Mouse (Mus musculus) layer of hippocampus, adult 9-11 months (tissue): Measurements from ENCODE around the gene Lsm4.

Source experiments
- DNase-seq: peaks from one replicate; pipeline ENCODE4 v3.0.0; 2022

Lsm4 gene

GRCm38 (mm10) chr8:70680039-70680438 lies 7.0 kb downstream of the Lsm4 start:
- no peak for DNase-seq

- no peak for DNase-seq
Observed at GRCm38 (mm10) chr8:70681410-70681809, 8.4 kb downstream of the Lsm4 start.

- DNase-seq = peak; percentile 54
Observed at GRCm38 (mm10) chr8:70682193-70682592, 9.1 kb downstream of the Lsm4 start.

GRCm38 (mm10) chr8:70682692-70683091 lies 9.6 kb downstream of the Lsm4 start:
- DNase-seq = no peak

GRCm38 (mm10) chr8:70684291-70684690 lies 11.2 kb downstream of the Lsm4 start:
- DNase-seq = peak; percentile 90

- no peak for DNase-seq
Observed at GRCm38 (mm10) chr8:70687576-70687975, 14.5 kb downstream of the Lsm4 start.

- DNase-seq = no peak
Observed at GRCm38 (mm10) chr8:70688136-70688535, 15.1 kb downstream of the Lsm4 start.

- DNase-seq = no peak
Observed at GRCm38 (mm10) chr8:70689892-70690390, 16.9 kb downstream of the Lsm4 start.

GRCm38 (mm10) chr8:70691230-70691629 lies 18.2 kb downstream of the Lsm4 start:
- no peak for DNase-seq

- no peak for DNase-seq
Observed at GRCm38 (mm10) chr8:70691727-70692231, 18.7 kb downstream of the Lsm4 start.

GRCm38 (mm10) chr8:70693636-70694035 lies 20.6 kb downstream of the Lsm4 start:
- no peak for DNase-seq

GRCm38 (mm10) chr8:70695318-70696018 lies 22.4 kb downstream of the Lsm4 start:
- no peak for DNase-seq

- no peak for DNase-seq
Observed at GRCm38 (mm10) chr8:70696019-70696885, 23.2 kb downstream of the Lsm4 start.

- no peak for DNase-seq
Observed at GRCm38 (mm10) chr8:70696946-70697345, 23.9 kb downstream of the Lsm4 start.

- DNase-seq = no peak
Observed at GRCm38 (mm10) chr8:70697366-70698250, 24.6 kb downstream of the Lsm4 start.

- peak; percentile 99 for DNase-seq
Observed at GRCm38 (mm10) chr8:70698310-70699109, 25.5 kb downstream of the Lsm4 start, which contains the start of gene Jund. Gene Jund, plus strand, starts transcription at chr8:70698949.

- DNase-seq = peak; percentile 58
Observed at GRCm38 (mm10) chr8:70699116-70699833, 26.2 kb downstream of the Lsm4 start.

- DNase-seq = peak; percentile 87
Observed at GRCm38 (mm10) chr8:70699834-70700554, 26.9 kb downstream of the Lsm4 start.

- peak; percentile 91 for DNase-seq
Observed at GRCm38 (mm10) chr8:70700555-70700922, 27.5 kb downstream of the Lsm4 start.
